Mouse (Mus musculus): ENCODE data around the gene Rab2b. TPM values are rescaled to one million over a fixed set of nuclear protein-coding genes. Genes with fewer than 3 reads are reported as not detected.

Gene Rab2b
- total RNA-seq, 4 experiments from 2014 or later, result 43.1 to 54.0 (median 48.4) TPM

- DNase-seq, result no peak
These were observed 2.1 kb downstream of the Rab2b start for GRCm38 (mm10) chr14:52277210-52277609.

- peak; percentile 73 for DNase-seq
These were observed 6.6 kb downstream of the Rab2b start for GRCm38 (mm10) chr14:52272781-52273180.

- DNase-seq, result peak; percentile 97
These were observed 21.7 kb downstream of the Rab2b start, which contains the start of gene Chd8 for GRCm38 (mm10) chr14:52257484-52258213. TSS of gene Chd8 (minus strand) at chr14:52257780.

GRCm38 (mm10) chr14:52256311-52257175, 22.8 kb downstream of the Rab2b start:
- no peak for DNase-seq

- no peak for DNase-seq
These were observed 33.2 kb downstream of the Rab2b start for GRCm38 (mm10) chr14:52246129-52246528.

GRCm38 (mm10) chr14:52244690-52245042, 34.7 kb downstream of the Rab2b start:
- no peak for DNase-seq

- peak; percentile 99 for DNase-seq
These were observed 35.2 kb downstream of the Rab2b start for GRCm38 (mm10) chr14:52244041-52244689.

- no peak for DNase-seq
These were observed 43.1 kb downstream of the Rab2b start for GRCm38 (mm10) chr14:52236216-52236615.

- peak; percentile 62 for DNase-seq
These were observed 44.2 kb downstream of the Rab2b start for GRCm38 (mm10) chr14:52235165-52235564.

- no peak for DNase-seq
These were observed 47.1 kb downstream of the Rab2b start for GRCm38 (mm10) chr14:52232249-52232648.

GRCm38 (mm10) chr14:52225972-52226371, 53.4 kb downstream of the Rab2b start:
- DNase-seq, result no peak

GRCm38 (mm10) chr14:52217261-52217660, 62.1 kb downstream of the Rab2b start:
- DNase-seq, result no peak

Other genes with a start within 250 kb of the Rab2b start
- gene Olfr221, start 237.1 kb downstream of the Rab2b start, total RNA-seq (2022), result not detected
- gene Hnrnpc, start 175.5 kb downstream of the Rab2b start, total RNA-seq (2022), result 100 to 1,000 TPM; 181 to 335 (median 196) TPM
- gene Rpgrip1, start 168.8 kb downstream of the Rab2b start, total RNA-seq (2022), result 1 to 10 TPM in 2 of 4 experiments, under 1 TPM in 2; 0.44 to 2.3 (median 1.4) TPM
- 10 to 100 TPM; 56.0 to 73.9 (median 61.4) TPM for gene Supt16, start 82.1 kb downstream of the Rab2b start, total RNA-seq (2022)
- 100 to 1,000 TPM in 2 of 4 experiments, 10 to 100 TPM in 2; 82.2 to 142 (median 108) TPM for gene Chd8, start 21.8 kb downstream of the Rab2b start, total RNA-seq (2022)
- gene Tox4, start 399 bp downstream of the Rab2b start, total RNA-seq (2022), result 10 to 100 TPM; 54.4 to 80.8 (median 70.4) TPM
- 10 to 100 TPM; 39.3 to 66.6 (median 55.2) TPM for gene Mettl3, start 25.6 kb upstream of the Rab2b start, total RNA-seq (2022)
- 10 to 100 TPM in 2 of 4 experiments, 1 to 10 TPM in 2; 7.3 to 15.2 (median 12.0) TPM for gene Sall2, start 49.2 kb upstream of the Rab2b start, total RNA-seq (2022)
- gene Olfr1513, start 76.9 kb upstream of the Rab2b start, total RNA-seq (2022), result not detected
- not detected for gene Olfr1512, start 99.6 kb upstream of the Rab2b start, total RNA-seq (2022)
- gene Olfr1511, start 117.8 kb upstream of the Rab2b start, total RNA-seq (2022), result not detected
- gene Olfr1510, start 134.8 kb upstream of the Rab2b start, total RNA-seq (2022), result not detected
- gene Olfr1509, start 163.4 kb upstream of the Rab2b start, total RNA-seq (2022), result not detected
- gene Olfr1508, start 187.9 kb upstream of the Rab2b start, total RNA-seq (2022), result not detected
- not detected for gene Olfr1507, start 216.2 kb upstream of the Rab2b start, total RNA-seq (2022)